Mouse (Mus musculus): Measurements from ENCODE around the gene Gm11034. TPM values are rescaled to one million over a fixed set of nuclear protein-coding genes. Genes with fewer than 3 reads are reported as not detected.
A peak's percentile ranks its signal among the peaks of the same experiment; 100 is the strongest.

Gene Gm11034
- total RNA-seq, 2 experiments from 2014 or later: not detected

GRCm38 (mm10) chr8:72210710-72211109 is 2.7 kb downstream of the Gm11034 start:
- no peak for DNase-seq

DNA sequence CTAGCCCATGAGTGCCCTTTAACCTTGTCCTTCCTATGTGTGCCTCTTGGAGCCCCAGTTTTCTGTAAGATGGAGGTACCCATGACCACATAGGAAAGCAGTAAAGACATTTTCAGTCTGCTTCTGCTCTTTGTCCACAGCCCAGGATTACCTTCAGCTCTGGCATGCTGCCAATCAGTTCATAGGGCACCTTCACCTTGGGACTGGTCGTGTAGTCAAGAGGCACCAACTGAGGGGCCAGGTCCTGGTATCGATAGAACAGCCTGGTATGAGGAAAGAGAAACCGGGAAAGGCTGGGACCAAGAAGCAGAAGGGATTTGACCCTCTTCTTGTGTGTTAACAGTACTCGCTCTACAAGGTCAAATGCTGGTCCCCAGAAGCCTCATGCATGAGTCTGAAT is 3.2 kb downstream of the Gm11034 start:
- no peak for DNase-seq

GRCm38 (mm10) chr8:72208582-72208981 is 4.9 kb downstream of the Gm11034 start:
- no peak for DNase-seq

GRCm38 (mm10) chr8:72197997-72198396 is 15.4 kb downstream of the Gm11034 start:
- no peak for DNase-seq

- DNase-seq: no peak
Observed at GRCm38 (mm10) chr8:72192065-72192464, 21.4 kb downstream of the Gm11034 start.

GRCm38 (mm10) chr8:72190215-72190539 is 23.3 kb downstream of the Gm11034 start:
- DNase-seq: no peak

- no peak for DNase-seq
Observed at GRCm38 (mm10) chr8:72189417-72190214, 23.8 kb downstream of the Gm11034 start, which contains the start of gene Hsh2d. Hsh2d (plus strand) TSS chr8:72189638.

DNA sequence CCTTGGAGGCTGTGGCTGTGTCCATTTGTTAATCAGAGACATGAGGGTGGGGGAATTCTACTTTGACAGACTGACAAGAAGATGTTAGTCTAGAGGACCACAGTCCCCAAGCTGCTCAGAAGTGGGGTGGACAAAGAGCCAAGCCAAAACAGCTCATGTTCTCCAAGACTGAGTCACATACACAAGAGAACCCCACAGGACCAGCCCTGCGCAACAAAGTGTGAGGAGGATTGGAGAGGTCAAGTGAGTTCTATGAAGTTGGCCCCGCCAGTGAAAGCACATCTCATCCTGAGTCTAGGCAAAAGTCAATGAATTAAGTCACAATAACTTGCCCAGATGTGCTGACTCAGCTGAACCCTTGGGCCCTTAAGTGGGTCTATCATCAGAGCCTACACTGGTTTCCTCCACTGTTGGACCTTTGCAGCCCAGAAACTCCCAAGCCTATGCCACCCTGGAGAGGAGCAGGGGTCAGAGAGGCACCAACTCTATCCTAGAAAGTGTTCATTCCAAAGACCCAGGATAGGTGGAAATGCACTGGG is 25.6 kb downstream of the Gm11034 start:
- no peak for DNase-seq

DNA sequence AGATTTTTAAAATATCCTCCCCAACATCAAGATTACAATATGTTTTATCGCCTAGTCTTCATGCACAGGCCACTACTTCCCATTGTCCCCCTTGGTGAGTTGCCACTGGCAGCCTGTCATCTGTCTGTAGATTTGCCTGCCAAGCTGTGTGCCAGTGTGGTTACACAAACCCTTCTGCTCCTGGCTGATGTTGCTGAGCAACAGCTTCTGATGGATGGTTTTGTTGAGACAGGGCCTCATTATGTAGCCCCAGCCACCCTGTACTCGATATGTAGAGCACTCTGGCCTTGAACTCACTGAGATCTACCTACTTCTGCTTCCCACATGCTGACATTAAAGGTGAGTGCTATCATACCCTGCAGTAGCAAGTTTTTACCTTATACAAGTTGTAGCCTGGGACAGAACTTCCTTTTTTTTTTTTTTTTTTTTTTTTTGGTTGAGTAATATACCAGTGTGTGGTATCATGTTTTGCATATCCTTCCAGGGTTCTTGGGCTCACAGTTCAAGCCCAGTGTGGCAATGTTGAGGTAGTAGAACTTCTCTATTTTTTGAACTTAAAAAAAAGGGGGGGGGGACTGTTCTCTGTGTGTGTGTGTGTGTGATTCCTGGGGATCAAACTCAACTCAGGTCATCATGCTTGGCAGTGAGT is 29.8 kb downstream of the Gm11034 start:
- DNase-seq: peak; percentile 22 to 35

GRCm38 (mm10) chr8:72177346-72177925 is 36.0 kb downstream of the Gm11034 start:
- peak; percentile 67 to 75 for DNase-seq

GRCm38 (mm10) chr8:72169681-72170249 is 43.7 kb downstream of the Gm11034 start:
- no peak for DNase-seq

DNA sequence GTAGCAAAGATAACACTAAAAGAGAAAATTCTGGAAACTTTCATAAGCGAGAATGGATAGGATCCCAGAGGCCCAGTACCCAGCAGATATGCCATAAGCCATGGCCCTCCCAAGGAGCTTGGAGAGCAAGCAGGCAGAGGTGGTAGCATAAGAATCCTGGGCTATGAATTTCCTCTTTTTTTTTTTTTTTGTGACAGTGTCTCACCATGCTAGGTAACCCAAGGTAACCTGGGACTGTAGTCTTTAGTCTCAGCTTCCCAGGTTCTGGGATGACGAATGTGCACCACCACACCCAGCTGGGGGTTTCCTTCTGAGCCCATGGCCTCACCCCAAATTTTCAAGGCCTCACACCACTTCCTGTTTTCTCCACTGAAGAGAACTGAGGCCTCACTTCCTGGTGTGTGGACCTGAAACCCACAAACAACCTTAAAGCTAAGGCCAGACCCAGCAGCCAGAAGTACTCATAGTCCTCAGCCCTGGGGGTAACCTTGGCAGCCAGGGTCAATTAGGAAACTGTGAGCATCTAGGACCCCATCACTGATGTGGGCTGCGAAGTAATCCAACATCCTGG is 44.3 kb downstream of the Gm11034 start:
- no peak for DNase-seq

Other genes starting within 250 kb of the Gm11034 start
- not detected for gene Cyp4f18, start 204.0 kb downstream of the Gm11034 start, total RNA-seq (2021)
- gene Olfr372, start 172.4 kb downstream of the Gm11034 start, total RNA-seq (2021): not detected
- gene Olfr373, start 130.5 kb downstream of the Gm11034 start, total RNA-seq (2021): not detected
- gene Olfr374, start 106.6 kb downstream of the Gm11034 start, total RNA-seq (2021): not detected
- 10 to 100 TPM; 22.3 to 27.6 TPM for gene Tpm4, start 78.7 kb downstream of the Gm11034 start, total RNA-seq (2021)
- gene Rab8a, start 52.4 kb downstream of the Gm11034 start, total RNA-seq (2021): 10 to 100 TPM; 39.2 to 41.7 TPM
- gene Hsh2d, start 24.0 kb downstream of the Gm11034 start, total RNA-seq (2021): not detected
- gene Cib3, start 799 bp downstream of the Gm11034 start, total RNA-seq (2021): under 1 TPM in 1 of 2 experiments, not detected in 1; 0.48 TPM
- gene Fam32a, start 6.1 kb upstream of the Gm11034 start, total RNA-seq (2021): 10 to 100 TPM; 59.4 to 64.2 TPM
- gene Ap1m1, start 26.4 kb upstream of the Gm11034 start, total RNA-seq (2021): 10 to 100 TPM; 74.5 to 94.0 TPM
- gene Gm10282, start 91.6 kb upstream of the Gm11034 start, total RNA-seq (2021): 1 to 10 TPM; 7.7 to 9.7 TPM
- gene Klf2, start 105.4 kb upstream of the Gm11034 start, total RNA-seq (2021): 10 to 100 TPM; 16.4 to 18.5 TPM
- 10 to 100 TPM; 63.6 to 73.8 TPM for gene Eps15l1, start 207.8 kb upstream of the Gm11034 start, total RNA-seq (2021)
- gene Calr3, start 230.2 kb upstream of the Gm11034 start, total RNA-seq (2021): 1 to 10 TPM in 1 of 2 experiments, under 1 TPM in 1; 0.32 to 1.4 TPM
- gene 1700030K09Rik, start 230.2 kb upstream of the Gm11034 start, total RNA-seq (2021): 10 to 100 TPM; 14.7 to 15.7 TPM

Data from layer of hippocampus, postnatal 36 days (tissue).